Mouse (Mus musculus) liver, embryonic 14.5 days (tissue): Measurements from ENCODE around the gene Gon7.

Experiments used
- CTCF ChIP-seq: IDR thresholded peaks from 2 replicates; pipeline ENCODE4 v1.5.1; 2016; ENCODE audit warnings: antibody characterized with exemption, low read depth, control low read depth
- EP300 ChIP-seq: IDR thresholded peaks from 2 replicates; pipeline ENCODE4 v1.6.1; 2016; ENCODE audit warnings: antibody characterized with exemption, low read depth

- TF ChIP-seq CTCF (peak; percentile 89), EP300 (no peak)
Measured at GRCm38 (mm10) chr12:102705216-102705871, 52.3 kb downstream of the Gon7 start.
